Mouse (Mus musculus): ENCODE results near the gene Aldh16a1.
"Not testable (repeated sequence)": the region's sequence is repeated elsewhere in the genome, so short reads cannot be mapped to it uniquely, and the experiment has no call there.

Gene Aldh16a1

GRCm38 (mm10) chr7:45117566-45117965, 36.8 kb downstream of the Aldh16a1 start:
- Histone ChIP-seq H3K4me3 (replicated peaks; ENCODE audit: low read length) (no peak overlapping the region), H3K4me1 (replicated peaks; ENCODE audit: low read depth, low read length) (peaks cover 86% of the 10 kb centered on the region), H3K27me3 (ENCODE audit: insufficient read depth, low read length) (no peaks in the 10 kb centered on the region), H3K36me3 (ENCODE audit: insufficient read depth, low read length) (peaks cover 51% of the 10 kb centered on the region), H3K9me3 (ENCODE audit: low read length) (no peaks in the 10 kb centered on the region)
- TF ChIP-seq POU5F1 (IDR thresholded peaks at IDR 0.05; ENCODE audit: borderline replicate concordance, low read length) = no peak
- no peak for TF ChIP-seq CTCF (conservative IDR thresholded peaks at IDR 0.05; ENCODE audit: low read length)
- no peak for TF ChIP-seq NANOG (IDR thresholded peaks at IDR 0.05; ENCODE audit: borderline replicate concordance, low read length)

- Histone ChIP-seq H3K36me3 (ENCODE audit: insufficient read depth, low read length) (peaks cover 13% of the 10 kb centered on the region), H3K9me3 (ENCODE audit: low read length) (no peaks in the 10 kb centered on the region), H3K4me1 (replicated peaks; ENCODE audit: low read depth, low read length) (peaks cover 83% of the 10 kb centered on the region), H3K4me3 (replicated peaks; ENCODE audit: low read length) (no peak overlapping the region), H3K27me3 (ENCODE audit: insufficient read depth, low read length) (no peaks in the 10 kb centered on the region)
- no peak for TF ChIP-seq NANOG (IDR thresholded peaks at IDR 0.05; ENCODE audit: borderline replicate concordance, low read length)
- TF ChIP-seq CTCF (conservative IDR thresholded peaks at IDR 0.05; ENCODE audit: low read length) = no peak
- TF ChIP-seq POU5F1 (IDR thresholded peaks at IDR 0.05; ENCODE audit: borderline replicate concordance, low read length) = no peak
These were observed 40.9 kb downstream of the Aldh16a1 start for GRCm38 (mm10) chr7:45113476-45113875.

- Histone ChIP-seq H3K4me1 (replicated peaks; ENCODE audit: low read depth, low read length) (peaks cover 75% of the 10 kb centered on the region), H3K9me3 (ENCODE audit: low read length) (no peaks in the 10 kb centered on the region), H3K36me3 (ENCODE audit: insufficient read depth, low read length) (peaks cover 4% of the 10 kb centered on the region), H3K4me3 (replicated peaks; ENCODE audit: low read length) (no peak overlapping the region), H3K27me3 (ENCODE audit: insufficient read depth, low read length) (no peaks in the 10 kb centered on the region)
- no peak for TF ChIP-seq POU5F1 (IDR thresholded peaks at IDR 0.05; ENCODE audit: borderline replicate concordance, low read length)
- TF ChIP-seq NANOG (IDR thresholded peaks at IDR 0.05; ENCODE audit: borderline replicate concordance, low read length) = no peak
- no peak for TF ChIP-seq CTCF (conservative IDR thresholded peaks at IDR 0.05; ENCODE audit: low read length)
These were observed 41.9 kb downstream of the Aldh16a1 start for GRCm38 (mm10) chr7:45112529-45112928.

GRCm38 (mm10) chr7:45111940-45112339, 42.4 kb downstream of the Aldh16a1 start:
- H3K27me3 ChIP-seq (ENCODE audit: insufficient read depth, low read length) = no peaks in the 10 kb centered on the region
- peak overlapping the region; percentile 24; the same call in 1 of the 2 replicates for H3K4me3 ChIP-seq (replicated peaks; ENCODE audit: low read length)
- no peaks in the 10 kb centered on the region for H3K9me3 ChIP-seq (ENCODE audit: low read length)
- TF ChIP-seq POU5F1 (IDR thresholded peaks at IDR 0.05; ENCODE audit: borderline replicate concordance, low read length) = no peak
- TF ChIP-seq NANOG (IDR thresholded peaks at IDR 0.05; ENCODE audit: borderline replicate concordance, low read length) = no peak
- TF ChIP-seq CTCF (conservative IDR thresholded peaks at IDR 0.05; ENCODE audit: low read length) = no peak
- no peaks in the 10 kb centered on the region for H3K36me3 ChIP-seq (ENCODE audit: insufficient read depth, low read length)
- H3K4me1 ChIP-seq (replicated peaks; ENCODE audit: low read depth, low read length) = peaks cover 76% of the 10 kb centered on the region

- not testable (repeated sequence) for H3K36me3 ChIP-seq (ENCODE audit: insufficient read depth, low read length); H3K27me3 ChIP-seq (ENCODE audit: insufficient read depth, low read length); H3K9me3 ChIP-seq (ENCODE audit: low read length); H3K4me3 ChIP-seq (replicated peaks; ENCODE audit: low read length)
- peaks cover 84% of the 10 kb centered on the region for H3K4me1 ChIP-seq (replicated peaks; ENCODE audit: low read depth, low read length)
These were observed 44.3 kb downstream of the Aldh16a1 start for GRCm38 (mm10) chr7:45110089-45110488.

GRCm38 (mm10) chr7:45107052-45107645, 47.2 kb downstream of the Aldh16a1 start:
- Histone ChIP-seq H3K36me3 (ENCODE audit: insufficient read depth, low read length) (0 out of 2 replicates have a peak, but pooled peaks cover 4% of the 10 kb centered on the region), H3K27me3 (ENCODE audit: insufficient read depth, low read length) (no peaks in the 10 kb centered on the region), H3K4me1 (replicated peaks; ENCODE audit: low read depth, low read length) (peaks cover 82% of the 10 kb centered on the region), H3K9me3 (ENCODE audit: low read length) (no peaks in the 10 kb centered on the region), H3K4me3 (replicated peaks; ENCODE audit: low read length) (peak overlapping the region; percentile 41)
- no peak for TF ChIP-seq POU5F1 (IDR thresholded peaks at IDR 0.05; ENCODE audit: borderline replicate concordance, low read length)
- TF ChIP-seq CTCF (conservative IDR thresholded peaks at IDR 0.05; ENCODE audit: low read length) = no peak
- no peak for TF ChIP-seq NANOG (IDR thresholded peaks at IDR 0.05; ENCODE audit: borderline replicate concordance, low read length)

- peaks cover 8% of the 10 kb centered on the region; the same call in 1 of the 2 replicates for H3K36me3 ChIP-seq (ENCODE audit: insufficient read depth, low read length)
- peaks cover 81% of the 10 kb centered on the region for H3K4me1 ChIP-seq (replicated peaks; ENCODE audit: low read depth, low read length)
- peak overlapping the region; percentile 41 for H3K4me3 ChIP-seq (replicated peaks; ENCODE audit: low read length)
- no peaks in the 10 kb centered on the region for H3K27me3 ChIP-seq (ENCODE audit: insufficient read depth, low read length)
- H3K9me3 ChIP-seq (ENCODE audit: low read length) = no peaks in the 10 kb centered on the region
- no peak for TF ChIP-seq CTCF (conservative IDR thresholded peaks at IDR 0.05; ENCODE audit: low read length)
- TF ChIP-seq POU5F1 (IDR thresholded peaks at IDR 0.05; ENCODE audit: borderline replicate concordance, low read length) = no peak
- TF ChIP-seq NANOG (IDR thresholded peaks at IDR 0.05; ENCODE audit: borderline replicate concordance, low read length) = no peak
These were observed 47.9 kb downstream of the Aldh16a1 start for GRCm38 (mm10) chr7:45106441-45106840.

GRCm38 (mm10) chr7:45105491-45105890, 48.9 kb downstream of the Aldh16a1 start:
- Histone ChIP-seq H3K27me3 (ENCODE audit: insufficient read depth, low read length) (no peaks in the 10 kb centered on the region), H3K9me3 (ENCODE audit: low read length) (no peaks in the 10 kb centered on the region), H3K4me3 (replicated peaks; ENCODE audit: low read length) (no peak overlapping the region), H3K4me1 (replicated peaks; ENCODE audit: low read depth, low read length) (peaks cover 73% of the 10 kb centered on the region), H3K36me3 (ENCODE audit: insufficient read depth, low read length) (peaks cover 8% of the 10 kb centered on the region; the same call in 1 of the 2 replicates)
- no peak for TF ChIP-seq CTCF (conservative IDR thresholded peaks at IDR 0.05; ENCODE audit: low read length)
- no peak for TF ChIP-seq POU5F1 (IDR thresholded peaks at IDR 0.05; ENCODE audit: borderline replicate concordance, low read length)
- TF ChIP-seq NANOG (IDR thresholded peaks at IDR 0.05; ENCODE audit: borderline replicate concordance, low read length) = no peak

- Histone ChIP-seq H3K36me3 (ENCODE audit: insufficient read depth, low read length) (peaks cover 8% of the 10 kb centered on the region; the same call in 1 of the 2 replicates), H3K27me3 (ENCODE audit: insufficient read depth, low read length) (no peaks in the 10 kb centered on the region), H3K4me3 (replicated peaks; ENCODE audit: low read length) (no peak overlapping the region), H3K9me3 (ENCODE audit: low read length) (no peaks in the 10 kb centered on the region), H3K4me1 (replicated peaks; ENCODE audit: low read depth, low read length) (peaks cover 68% of the 10 kb centered on the region)
- TF ChIP-seq NANOG (IDR thresholded peaks at IDR 0.05; ENCODE audit: borderline replicate concordance, low read length) = no peak
- TF ChIP-seq POU5F1 (IDR thresholded peaks at IDR 0.05; ENCODE audit: borderline replicate concordance, low read length) = no peak
- TF ChIP-seq CTCF (conservative IDR thresholded peaks at IDR 0.05; ENCODE audit: low read length) = no peak
These were observed 49.4 kb downstream of the Aldh16a1 start for GRCm38 (mm10) chr7:45104941-45105340.

Data from E14TG2a.4 (cell line).